Mouse (Mus musculus) adrenal gland, postnatal 36 days (tissue): ENCODE measurements around the gene Ptov1. TPM values are rescaled to one million over a fixed set of nuclear protein-coding genes. Genes with fewer than 3 reads are reported as not detected.
"Not testable (repeated sequence)": the region's sequence is repeated elsewhere in the genome, so short reads cannot be mapped to it uniquely, and the experiment has no call there.

Experiments
- DNase-seq, 2 experiments: peaks; one replicate each; pipeline ENCODE4 v3.0.0; 2021; ENCODE audit warnings: mixed read lengths in 1 of 2
- total RNA-seq, 2 experiments: library from RNA; stranded (reverse); gene quantifications; 2 replicates each; pipeline ENCODE4 v1.2.3; 2021

Gene Ptov1
- total RNA-seq, 2 experiments from 2014 or later = 215 to 274 TPM

- DNase-seq = peak; percentile 47 to 60
These were observed 18.9 kb upstream of the Ptov1 start for GRCm38 (mm10) chr7:44888256-44889105.

GRCm38 (mm10) chr7:44886964-44887363 is 17.4 kb upstream of the Ptov1 start:
- no peak for DNase-seq

GRCm38 (mm10) chr7:44884637-44885036 is 15.0 kb upstream of the Ptov1 start:
- DNase-seq = no peak

- peak; percentile 73 to 80 for DNase-seq
These were observed 13.4 kb upstream of the Ptov1 start for GRCm38 (mm10) chr7:44883036-44883435.

GRCm38 (mm10) chr7:44877833-44878232 is 8.2 kb upstream of the Ptov1 start:
- no peak for DNase-seq

GRCm38 (mm10) chr7:44871774-44872173 is 2.2 kb upstream of the Ptov1 start:
- not testable (repeated sequence) for DNase-seq

GRCm38 (mm10) chr7:44871181-44871580 is 1.6 kb upstream of the Ptov1 start:
- DNase-seq = no peak

- no peak for DNase-seq
These were observed 1.0 kb upstream of the Ptov1 start for GRCm38 (mm10) chr7:44870614-44871013.

- peak; percentile 80 to 83 for DNase-seq
These were observed 480 bp downstream of the Ptov1 start for GRCm38 (mm10) chr7:44868919-44869696.

- DNase-seq = no peak
These were observed 1.1 kb downstream of the Ptov1 start for GRCm38 (mm10) chr7:44868465-44868864.

GRCm38 (mm10) chr7:44867802-44868201 is 1.8 kb downstream of the Ptov1 start:
- DNase-seq = no peak

- DNase-seq = peak in 1 of 2 experiments; percentile 49
These were observed 2.4 kb downstream of the Ptov1 start for GRCm38 (mm10) chr7:44867010-44867702.

GRCm38 (mm10) chr7:44866276-44867009 is 3.1 kb downstream of the Ptov1 start:
- DNase-seq = peak; percentile 88 to 89

- peak in 1 of 2 experiments; percentile 54 for DNase-seq
These were observed 4.7 kb downstream of the Ptov1 start for GRCm38 (mm10) chr7:44864595-44865542.

GRCm38 (mm10) chr7:44863982-44864494 is 5.5 kb downstream of the Ptov1 start:
- DNase-seq = no peak

GRCm38 (mm10) chr7:44863210-44863609 is 6.4 kb downstream of the Ptov1 start:
- DNase-seq = no peak

- no peak for DNase-seq
These were observed 7.2 kb downstream of the Ptov1 start for GRCm38 (mm10) chr7:44862434-44862833.

- DNase-seq = no peak
These were observed 8.2 kb downstream of the Ptov1 start for GRCm38 (mm10) chr7:44861429-44861816.

GRCm38 (mm10) chr7:44860576-44861428 is 8.8 kb downstream of the Ptov1 start:
- peak; percentile 76 to 87 for DNase-seq
